Mouse (Mus musculus): ENCODE measurements around the gene Smagp.
A peak's percentile ranks its signal among the peaks of the same experiment; 100 is the strongest.

The Smagp gene

DNA sequence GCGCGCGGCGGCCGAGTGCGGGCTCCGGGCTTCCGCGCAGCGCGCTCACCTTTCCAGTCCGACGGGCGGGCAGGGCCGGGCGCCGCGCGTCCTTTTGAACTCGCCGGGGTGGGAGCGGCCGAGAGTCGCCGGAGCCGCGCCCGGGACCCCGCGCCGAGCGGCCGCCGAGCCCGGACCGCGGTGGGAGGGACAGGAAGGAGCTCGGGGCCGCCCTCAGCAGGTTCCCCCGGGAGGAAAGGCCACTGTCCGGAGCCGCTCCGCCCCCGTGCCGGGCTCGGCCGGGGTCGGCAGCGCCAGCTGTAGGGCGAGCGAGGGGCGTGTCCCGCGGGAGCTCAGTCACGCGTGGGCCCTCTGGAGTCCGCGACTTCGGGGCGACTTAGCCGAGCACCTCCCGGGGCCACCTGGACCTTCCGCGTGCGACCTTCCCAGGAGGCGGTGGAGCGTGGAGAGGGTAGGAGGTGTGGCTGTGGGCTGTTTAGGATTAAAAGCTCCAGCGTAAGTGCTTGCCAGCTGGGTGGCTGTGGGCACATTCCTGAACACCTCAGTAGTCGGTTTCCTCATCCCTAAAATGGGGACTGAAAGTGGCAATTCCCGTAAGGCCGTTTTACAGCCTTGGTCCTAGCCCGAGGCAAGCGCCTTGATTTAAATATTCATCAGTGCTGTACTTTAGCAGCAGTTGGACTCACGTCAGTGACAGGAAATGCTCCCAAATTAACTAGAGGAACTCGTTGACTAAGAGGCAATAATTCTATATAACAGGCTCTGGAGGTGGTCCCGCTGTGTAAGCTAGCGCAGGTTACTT lies at the start of gene Smagp:
Smagp (minus strand) TSS at position 241 of the 802 bp plus-strand sequence.
- DNase-seq (ENCODE audit: extremely low spot score, low read depth, low spot score): no peak

DNA sequence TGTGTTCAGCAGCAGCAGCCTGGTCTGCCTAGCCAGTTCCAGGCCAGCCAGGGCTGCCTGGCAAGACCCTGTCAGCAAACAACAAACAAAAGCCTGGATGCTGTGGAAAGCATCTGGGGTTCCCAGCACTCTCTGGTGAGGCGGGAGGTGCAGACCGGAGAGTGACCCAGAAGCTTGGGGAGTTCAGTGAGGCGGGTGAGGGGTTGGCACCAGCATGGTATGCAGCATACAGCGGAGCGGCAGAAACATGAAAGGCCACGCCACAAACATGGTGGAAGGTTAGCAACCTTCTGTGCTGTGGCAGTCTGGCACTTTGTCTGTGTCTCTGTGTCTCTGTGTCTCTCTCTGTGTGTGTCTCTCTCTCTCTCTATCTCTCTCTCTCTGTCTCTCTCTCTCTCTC lies 49.7 kb upstream of the Smagp start:
- no peak for DNase-seq (ENCODE audit: extremely low spot score, low read depth, low spot score)

DNA sequence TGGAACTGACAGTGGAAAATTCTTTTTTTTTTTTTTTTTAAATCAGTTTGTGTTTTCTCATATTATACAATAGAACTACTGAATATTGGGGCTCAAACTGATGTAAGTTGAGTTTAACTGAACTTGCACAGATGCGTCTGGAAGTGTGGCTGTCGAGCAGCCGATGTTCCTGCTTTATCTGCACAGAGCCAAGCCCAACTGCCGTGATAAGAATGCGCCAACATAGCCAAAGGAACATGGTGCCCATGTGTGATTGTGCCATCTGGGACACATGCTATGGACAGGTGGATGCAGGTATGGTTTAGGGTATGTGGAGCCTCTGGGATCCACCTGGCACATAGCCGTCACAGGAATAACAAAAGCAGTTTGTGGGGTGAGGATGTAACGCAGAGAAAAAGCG lies 49.1 kb upstream of the Smagp start:
- no peak for DNase-seq (ENCODE audit: extremely low spot score, low read depth, low spot score)

DNA sequence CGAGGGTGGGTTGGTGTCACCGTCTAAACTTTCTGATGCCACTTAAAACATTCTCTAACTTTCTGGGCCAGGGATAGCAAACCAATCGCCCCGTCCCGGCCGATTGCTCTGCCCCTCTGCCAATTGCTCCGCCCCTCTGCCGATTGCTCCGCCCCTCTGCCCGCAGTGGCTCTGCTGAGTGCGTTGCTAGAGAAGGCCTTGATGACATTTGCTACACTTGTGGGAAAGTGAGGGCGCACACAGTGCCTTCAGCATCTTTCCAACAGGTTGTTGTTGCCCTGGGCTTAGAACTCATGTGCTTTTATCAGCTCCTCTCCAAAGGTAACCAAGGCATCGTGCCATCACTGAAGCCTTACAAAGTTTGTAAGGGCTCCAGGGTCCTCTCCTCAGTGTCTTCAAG lies 48.5 kb upstream of the Smagp start:
- no peak for DNase-seq (ENCODE audit: extremely low spot score, low read depth, low spot score)

DNA sequence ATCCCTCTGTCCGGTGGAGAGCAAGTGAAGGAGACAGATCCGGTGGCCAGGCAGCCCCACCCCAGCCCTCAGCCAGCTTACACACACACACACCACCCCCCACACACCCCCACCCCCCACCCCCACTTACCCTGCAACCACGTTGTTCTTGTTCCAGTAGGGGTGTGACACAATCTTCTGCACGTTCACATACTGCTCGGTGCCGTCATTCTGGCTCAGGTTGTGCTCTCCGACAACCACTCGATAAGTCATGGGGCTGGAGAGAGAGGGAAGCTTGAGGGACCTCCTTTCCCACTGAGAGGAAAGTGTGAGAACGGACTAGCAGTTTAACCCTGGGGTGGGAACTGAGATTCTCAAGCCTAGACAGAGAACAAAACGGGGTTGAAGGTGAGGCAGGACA lies 47.7 kb upstream of the Smagp start:
- no peak for DNase-seq (ENCODE audit: extremely low spot score, low read depth, low spot score)

DNA sequence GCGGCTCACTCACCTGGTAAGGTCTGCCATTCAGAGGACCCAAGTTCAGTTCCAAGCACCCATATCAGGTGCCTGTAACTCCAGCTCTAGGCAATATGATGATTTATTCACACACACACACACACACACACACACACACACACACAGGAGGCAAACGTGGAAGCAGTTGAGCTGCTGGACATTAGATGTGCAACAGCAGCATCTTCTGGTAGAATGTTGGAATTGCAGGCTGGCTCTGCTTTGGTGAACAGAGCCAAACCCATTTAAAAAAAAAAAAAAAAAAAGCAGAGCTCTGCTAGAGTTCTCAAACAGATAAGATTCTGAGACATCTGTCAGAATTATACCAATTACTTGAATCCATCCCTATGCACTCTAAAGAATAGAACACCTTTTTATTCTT lies 46.3 kb upstream of the Smagp start:
- peak; percentile 74 for DNase-seq (ENCODE audit: extremely low spot score, low read depth, low spot score)

DNA sequence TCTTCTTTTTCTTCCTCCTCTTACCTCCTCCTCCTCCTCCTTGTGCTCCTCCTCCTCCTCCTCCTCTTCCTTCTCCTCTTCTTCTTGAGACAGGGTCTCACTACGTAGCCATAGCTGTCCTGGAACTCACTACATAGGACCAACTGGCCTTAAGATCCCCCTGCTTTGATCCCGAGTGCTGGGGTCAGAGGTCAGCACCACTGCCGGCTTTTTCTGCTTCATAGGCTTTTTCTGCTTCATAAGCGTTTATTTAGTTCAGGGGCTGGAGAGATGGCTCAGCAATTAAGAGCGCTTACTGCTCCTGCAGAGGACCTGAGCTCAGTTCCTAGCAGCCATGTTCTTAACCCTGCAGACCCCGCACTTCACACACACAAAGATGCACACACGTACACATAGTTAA lies 45.0 kb upstream of the Smagp start:
- DNase-seq (ENCODE audit: extremely low spot score, low read depth, low spot score): no peak

DNA sequence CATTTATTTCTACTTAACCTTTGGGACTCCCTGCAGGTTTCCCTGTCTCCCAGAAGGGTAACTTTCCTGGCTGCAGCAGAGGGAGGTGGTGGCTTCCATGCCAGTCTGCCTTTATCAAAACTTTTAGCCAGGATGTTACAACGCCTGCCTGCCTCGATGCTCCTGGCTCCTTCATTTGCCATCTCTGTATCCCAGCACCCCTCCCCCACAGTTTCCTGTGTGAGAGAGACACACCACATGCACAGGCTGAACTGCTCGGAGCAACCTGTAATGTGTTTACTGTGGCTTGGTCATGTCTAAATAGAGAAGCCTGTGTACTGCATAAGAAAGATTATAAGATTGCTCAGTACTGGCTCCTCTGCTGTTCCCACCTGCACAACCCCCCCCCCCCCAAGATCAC lies 43.6 kb upstream of the Smagp start:
- no peak for DNase-seq (ENCODE audit: extremely low spot score, low read depth, low spot score)

DNA sequence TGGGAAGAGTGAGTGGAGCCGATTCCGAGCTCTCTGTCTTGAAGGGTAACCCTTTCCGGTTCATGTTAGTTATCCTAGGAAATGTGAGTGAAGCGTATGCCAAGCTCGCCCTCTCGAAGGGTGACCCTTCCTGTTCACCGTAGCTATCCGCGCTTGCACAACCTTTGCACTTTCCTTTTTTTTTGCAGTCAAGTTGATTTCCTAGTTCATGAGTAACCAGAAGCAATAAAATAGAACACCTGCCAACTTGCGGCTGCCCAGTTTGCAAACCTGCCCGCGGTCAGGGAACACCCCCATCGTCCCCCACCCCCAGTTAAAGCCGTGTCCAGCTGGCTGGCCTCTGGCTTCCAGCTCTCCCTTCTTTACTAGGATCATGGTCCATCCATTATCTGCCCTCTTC lies 42.3 kb upstream of the Smagp start:
- no peak for DNase-seq (ENCODE audit: extremely low spot score, low read depth, low spot score)

DNA sequence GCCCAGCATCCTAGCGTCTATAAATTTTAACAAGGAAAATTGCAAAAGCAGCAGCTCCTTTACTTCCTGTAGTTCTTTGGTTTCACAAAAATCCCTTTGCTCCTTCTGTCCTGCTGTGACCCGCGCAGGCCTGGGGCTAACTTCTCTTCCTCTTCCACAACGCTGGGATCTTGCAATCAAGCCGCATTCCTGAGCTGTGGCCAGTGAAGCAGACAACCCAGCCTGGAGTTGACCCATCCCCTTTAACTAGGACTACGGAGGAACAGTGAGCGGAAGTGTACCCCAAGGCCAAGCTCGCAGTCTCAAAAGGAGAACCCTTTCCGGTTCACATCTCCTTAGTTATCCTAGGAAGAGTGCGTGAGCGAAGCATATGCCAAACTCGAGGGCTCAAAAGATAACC lies 41.8 kb upstream of the Smagp start:
- no peak for DNase-seq (ENCODE audit: extremely low spot score, low read depth, low spot score)

DNA sequence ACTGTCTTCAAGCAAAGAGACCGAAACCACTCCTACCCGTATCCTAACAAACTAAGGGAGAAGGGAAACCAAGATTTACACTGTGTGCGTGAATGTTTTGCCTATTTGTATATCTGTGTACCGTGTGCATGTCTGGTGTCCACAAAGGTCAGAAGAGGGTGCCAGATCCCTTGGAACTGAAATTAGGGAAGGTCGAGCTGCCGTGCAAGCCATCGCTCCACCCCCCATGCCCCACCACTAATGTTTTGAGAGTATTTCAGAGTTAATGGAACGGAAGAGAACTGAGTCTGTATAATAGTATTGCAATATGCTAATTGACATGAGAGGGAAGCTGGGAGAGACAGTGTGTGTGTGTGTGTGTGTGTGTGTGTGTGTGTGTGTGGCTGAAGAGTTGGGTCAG lies 40.9 kb upstream of the Smagp start:
- DNase-seq (ENCODE audit: extremely low spot score, low read depth, low spot score): no peak

DNA sequence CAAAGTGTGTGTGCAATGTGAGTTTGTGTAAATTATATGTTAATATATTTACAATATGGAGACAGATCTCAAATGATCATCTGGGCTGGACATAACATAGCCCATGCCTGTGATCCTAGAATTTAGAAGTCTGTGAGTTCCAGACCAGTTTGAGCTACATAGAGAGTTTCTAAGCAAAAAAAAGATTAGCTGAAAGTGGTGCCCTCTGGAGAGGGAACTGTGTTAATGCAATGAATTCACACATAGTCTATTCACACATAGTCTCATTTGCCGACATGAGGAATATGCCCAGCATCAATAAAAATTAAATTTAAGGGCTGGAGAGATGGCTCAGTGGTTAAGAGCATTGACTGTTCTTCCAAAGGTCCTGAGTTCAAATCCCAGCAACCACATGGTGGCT lies 39.8 kb upstream of the Smagp start:
- DNase-seq (ENCODE audit: extremely low spot score, low read depth, low spot score): no peak

DNA sequence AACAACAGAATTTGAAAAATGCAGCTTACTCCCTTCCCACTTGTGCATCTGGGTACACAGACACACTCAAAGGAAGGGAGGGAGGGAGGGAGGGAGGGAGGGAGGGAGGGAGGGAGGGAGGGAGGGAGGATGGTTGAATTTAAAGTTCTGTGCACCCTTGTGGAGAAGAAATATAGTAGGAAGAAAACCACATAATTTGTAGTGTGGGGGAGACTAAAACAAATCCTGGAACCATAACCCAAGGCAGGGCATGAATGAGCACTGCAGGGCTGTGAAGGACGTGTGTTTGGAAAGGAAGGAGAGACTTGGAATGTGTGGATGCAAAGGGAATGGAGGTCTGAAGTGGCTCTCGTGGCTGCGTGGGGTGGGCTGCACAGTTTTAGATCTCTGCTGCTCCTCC lies 38.7 kb upstream of the Smagp start:
- no peak for DNase-seq (ENCODE audit: extremely low spot score, low read depth, low spot score)

DNA sequence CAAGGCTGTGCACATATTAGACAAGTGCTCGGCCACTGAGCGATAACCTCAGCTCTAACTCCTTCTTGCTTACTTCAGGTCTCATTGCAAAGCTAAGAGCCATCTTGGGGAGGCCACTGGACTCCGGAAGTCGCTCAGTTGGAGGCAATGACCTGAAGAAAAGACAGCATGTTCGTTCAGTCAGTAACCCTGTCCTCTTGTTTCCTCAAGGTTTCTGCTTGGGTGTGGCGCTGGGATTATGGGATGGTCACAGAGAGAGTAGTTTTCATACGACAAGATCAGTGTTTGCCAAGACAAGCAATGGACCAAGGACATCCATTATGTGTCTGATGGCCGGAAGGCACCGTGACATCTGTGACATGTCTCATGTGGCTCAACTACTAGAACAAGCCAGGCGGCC lies 37.8 kb upstream of the Smagp start:
- no peak for DNase-seq (ENCODE audit: extremely low spot score, low read depth, low spot score)

DNA sequence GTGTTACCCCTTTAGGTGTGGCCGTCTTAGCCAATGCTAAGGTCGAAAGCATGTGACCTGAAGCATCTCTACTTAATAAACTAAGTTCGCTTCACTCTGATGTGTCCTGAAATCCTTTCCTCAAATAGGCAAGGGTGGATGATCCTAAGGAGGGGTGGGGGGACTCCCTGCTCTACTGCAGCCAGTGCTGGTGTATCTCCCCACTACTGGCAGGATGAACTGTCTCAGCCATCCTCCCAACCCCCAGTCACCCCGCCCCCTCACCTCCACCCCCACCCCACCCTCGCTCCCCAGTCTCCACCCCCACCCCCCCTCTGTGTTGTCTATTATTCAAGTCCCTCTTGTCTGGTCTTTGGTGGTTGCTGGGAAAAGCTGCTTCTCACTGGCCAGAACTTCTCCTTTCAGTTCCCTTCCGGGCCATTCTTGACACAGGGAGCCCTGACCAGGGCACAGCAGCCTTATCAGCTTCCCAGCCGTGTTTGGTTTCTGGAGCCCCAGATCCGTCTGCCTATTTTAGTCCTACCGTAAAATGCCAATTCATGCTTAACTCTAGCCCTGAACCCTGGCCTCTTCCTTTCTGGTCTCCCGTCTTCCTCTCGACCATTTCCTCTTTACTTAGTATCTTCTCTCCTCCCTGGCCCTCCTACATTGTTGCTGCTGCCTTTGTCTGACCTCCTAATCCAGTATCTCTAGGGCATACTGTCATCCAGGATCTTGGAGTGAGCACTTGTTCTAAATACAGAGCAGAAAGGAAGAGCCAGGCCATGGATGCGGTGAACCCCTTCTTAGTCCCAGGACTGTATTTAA lies 37.0 kb upstream of the Smagp start:
- DNase-seq (ENCODE audit: extremely low spot score, low read depth, low spot score): no peak

DNA sequence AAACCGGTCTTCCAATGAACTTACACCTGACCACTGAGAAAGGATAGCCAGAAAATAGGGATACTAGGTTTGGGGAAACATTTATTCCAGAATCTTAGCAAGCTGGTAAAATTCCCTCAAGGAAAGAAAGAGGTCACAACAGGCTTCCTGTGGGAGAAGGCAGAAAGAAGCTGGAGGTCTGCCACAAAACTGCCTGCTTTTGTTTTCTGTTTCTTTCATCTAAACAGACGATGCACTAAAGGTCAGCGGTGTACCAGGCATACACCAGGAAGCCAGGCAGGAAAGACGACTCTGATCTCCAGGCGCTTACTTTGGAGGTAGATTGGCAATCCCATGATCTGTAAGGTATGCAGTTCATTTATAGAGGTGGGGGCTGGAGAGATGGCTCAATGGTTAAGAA lies 34.1 kb upstream of the Smagp start:
- no peak for DNase-seq (ENCODE audit: extremely low spot score, low read depth, low spot score)

DNA sequence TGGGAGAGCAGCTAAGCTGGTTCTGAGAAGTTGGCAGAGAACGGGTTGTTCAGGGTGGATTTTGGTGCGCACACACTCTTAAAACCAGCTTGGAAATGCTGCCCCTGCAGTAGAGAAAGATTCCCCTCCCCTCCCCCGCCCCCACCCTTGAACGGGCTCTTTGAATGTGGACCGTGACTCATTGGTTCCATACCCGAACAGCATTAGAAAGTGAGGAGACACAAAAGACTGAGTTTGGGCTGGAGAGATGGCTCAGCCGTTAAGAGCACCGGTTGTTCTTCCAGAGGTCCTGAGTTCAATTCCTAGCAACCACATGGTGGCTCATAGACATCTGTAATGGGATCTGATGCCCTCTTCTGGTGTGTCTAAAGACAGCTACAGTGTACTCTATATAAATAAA lies 33.3 kb upstream of the Smagp start:
- no peak for DNase-seq (ENCODE audit: extremely low spot score, low read depth, low spot score)

DNA sequence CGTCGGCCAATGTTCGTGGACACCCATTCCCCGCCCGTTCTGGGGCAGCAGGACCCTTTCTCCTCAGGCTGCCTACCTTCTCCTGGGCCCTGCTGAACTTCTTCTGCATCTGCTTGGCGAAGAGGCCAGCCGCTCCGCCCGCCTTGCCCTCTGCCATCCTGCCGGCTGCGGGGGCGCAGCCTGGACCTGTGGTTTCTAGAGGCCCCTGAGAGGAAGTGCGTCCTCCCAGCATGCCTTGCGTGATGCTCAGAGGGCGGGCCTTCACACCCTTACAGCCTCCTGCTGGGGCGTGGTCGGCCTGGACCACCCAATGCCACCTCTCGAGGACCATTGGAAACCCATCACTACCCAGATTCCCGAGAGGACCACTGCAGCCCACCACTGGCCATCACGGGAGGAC lies 32.6 kb upstream of the Smagp start, which contains the start of gene Bin2:
Bin2 (minus strand) TSS at position 217 of the 400 bp plus-strand sequence.
- DNase-seq (ENCODE audit: extremely low spot score, low read depth, low spot score): no peak

DNA sequence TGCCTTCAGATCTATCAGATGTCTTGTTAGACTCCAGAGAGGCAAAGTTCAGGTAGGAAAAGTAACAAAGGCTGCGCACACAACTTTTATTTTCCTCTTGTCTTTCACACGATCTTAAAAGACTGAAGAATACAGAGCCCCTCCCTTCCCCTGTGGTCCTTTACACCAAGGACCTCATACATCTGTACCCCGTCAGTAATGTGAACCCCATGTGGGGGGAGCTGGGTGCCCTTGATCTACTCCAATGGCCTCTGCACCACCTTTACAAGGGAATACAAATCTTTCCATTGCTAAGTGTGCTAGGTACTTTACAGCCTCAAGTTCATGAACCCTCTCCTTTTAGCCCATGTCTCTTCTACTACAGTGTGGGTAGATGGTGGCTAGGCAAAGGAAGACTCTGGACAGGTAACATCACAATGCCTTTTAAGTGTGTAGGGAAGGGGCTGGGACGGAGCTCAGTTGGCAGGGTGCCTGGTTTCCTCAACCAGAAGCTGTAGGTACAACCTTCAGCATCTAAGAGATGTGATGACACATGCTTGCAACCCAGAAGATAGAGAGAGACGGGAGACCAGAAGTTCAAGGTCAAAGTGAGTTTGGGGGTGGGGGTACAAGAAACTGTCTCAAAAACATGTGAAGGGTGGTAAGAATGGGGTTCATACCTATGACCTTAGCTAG lies 31.3 kb upstream of the Smagp start:
- DNase-seq (ENCODE audit: extremely low spot score, low read depth, low spot score): no peak

DNA sequence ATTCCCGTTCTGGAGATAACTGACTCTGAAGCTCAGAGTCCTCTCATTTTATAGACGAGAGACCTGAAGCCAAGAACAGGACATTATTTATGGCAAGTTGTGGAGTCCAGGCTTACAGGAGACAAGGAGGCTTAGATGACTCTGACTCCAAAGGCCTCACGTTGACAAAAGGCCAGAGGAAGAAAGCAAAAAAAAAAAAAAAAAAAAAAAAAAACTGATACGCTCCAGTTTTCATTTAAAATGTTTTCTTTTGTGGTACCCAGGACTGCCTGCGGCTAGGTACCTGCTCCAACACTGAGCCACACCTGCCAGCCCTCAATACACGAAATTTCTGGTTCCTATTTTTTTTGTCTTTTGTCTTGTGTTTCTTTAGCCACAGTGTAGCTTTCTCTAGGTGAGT lies 30.7 kb upstream of the Smagp start:
- no peak for DNase-seq (ENCODE audit: extremely low spot score, low read depth, low spot score)

DNA sequence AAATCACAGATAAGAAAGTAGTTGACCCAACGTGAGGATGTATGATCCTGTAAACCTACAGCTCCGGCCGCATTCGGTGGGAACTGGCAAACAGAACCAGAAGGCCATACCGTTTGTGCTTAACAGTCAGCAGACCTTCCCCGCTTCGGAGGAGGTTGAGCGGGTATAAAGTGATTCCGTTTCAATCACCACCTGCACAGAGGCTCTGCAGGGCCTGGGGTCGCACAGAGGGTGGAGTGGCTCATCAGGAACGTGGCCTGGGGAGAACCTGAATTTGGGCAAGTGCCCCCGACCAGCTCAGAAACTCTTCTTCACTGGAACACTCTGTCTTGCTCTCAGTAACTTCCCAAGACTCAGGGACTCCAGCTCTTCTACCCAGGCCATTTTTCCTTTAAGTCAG lies 30.1 kb upstream of the Smagp start:
- no peak for DNase-seq (ENCODE audit: extremely low spot score, low read depth, low spot score)

DNA sequence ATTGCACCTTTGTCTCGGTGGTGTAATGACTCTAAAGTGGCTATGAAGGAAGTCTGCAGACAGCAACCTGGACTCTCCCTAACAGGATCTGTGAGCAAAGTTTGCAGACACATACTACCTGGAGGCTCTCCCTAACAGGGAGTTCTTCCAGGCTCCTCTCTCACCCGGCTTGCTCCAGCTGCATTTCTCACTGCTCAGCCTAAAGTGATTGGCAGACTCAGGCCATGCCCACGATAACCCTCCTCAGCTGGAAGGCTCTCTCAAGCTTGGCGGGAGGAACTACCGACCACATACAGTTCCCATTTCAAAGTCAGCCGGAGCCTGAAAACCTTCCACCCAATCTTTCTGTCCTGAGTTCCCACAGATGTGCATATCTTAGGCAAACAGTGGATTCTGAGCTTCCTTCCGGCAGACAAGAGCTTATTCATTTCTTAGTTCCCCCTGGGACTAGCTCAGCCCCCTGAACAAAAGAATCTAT lies 29.5 kb upstream of the Smagp start:
- no peak for DNase-seq (ENCODE audit: extremely low spot score, low read depth, low spot score)

Data from hindlimb bud, embryonic 11.5 days (tissue).